Mouse (Mus musculus): ENCODE data around the gene Tinagl1.

The Tinagl1 gene

GRCm38 (mm10) chr4:130175072-130175711 is at the start of gene Tinagl1:
Gene Tinagl1 (minus strand): TSS chr4:130175122.
- DNase-seq = no peak

GRCm38 (mm10) chr4:130224071-130224470 is 49.1 kb upstream of the Tinagl1 start:
- DNase-seq = no peak

DNA sequence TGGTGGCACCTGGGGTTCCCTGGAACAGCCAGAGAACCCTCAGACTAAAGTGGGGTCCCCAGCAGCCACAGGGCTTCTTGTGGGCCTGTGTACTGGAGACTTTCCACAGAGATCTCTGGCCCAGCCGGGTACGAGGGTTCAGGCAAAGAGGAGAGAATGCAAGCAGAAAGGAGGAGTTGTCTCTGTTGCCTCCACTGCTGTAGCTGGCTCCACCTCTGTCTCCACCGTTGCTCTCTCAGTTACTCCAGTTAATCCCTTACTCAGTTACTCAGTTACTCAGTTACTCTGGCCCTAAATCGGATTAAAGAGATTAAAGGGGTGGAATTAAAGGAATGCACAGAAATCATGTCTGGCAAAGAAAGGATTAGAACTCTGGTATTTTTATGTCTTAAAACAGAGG is 47.3 kb upstream of the Tinagl1 start, which contains the start of gene Gm853:
Gene Gm853 (minus strand): TSS at position 223 of the 400 bp plus-strand sequence.
- no peak for DNase-seq

GRCm38 (mm10) chr4:130220176-130220575 is 45.3 kb upstream of the Tinagl1 start:
- no peak for DNase-seq

- no peak for DNase-seq
Measured at GRCm38 (mm10) chr4:130215392-130215791, 40.5 kb upstream of the Tinagl1 start.

- no peak for DNase-seq
Measured at GRCm38 (mm10) chr4:130213857-130214256, 38.9 kb upstream of the Tinagl1 start.

GRCm38 (mm10) chr4:130213197-130213596 is 38.3 kb upstream of the Tinagl1 start:
- DNase-seq = no peak

- DNase-seq = no peak
Measured at GRCm38 (mm10) chr4:130212421-130212820, 37.5 kb upstream of the Tinagl1 start.

DNA sequence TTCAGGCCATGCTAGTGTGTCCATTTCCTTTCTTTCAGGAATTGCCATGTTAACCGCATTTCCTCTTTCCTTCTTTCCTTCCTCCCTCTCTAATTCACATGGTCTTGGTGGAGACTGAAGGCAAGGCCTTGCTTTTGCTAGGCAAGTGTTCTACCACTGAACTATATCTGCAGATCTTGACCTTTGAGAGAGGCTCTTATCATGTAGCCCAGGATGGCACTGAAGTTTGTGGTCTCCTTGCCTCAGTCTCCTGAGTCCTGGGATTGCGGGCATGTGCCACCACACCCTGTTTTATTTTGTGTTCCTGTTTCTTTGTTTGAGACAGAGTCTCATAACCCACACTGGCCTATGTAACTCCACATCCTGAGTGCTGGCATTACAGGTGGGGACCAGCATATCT is 36.9 kb upstream of the Tinagl1 start:
- no peak for DNase-seq

DNA sequence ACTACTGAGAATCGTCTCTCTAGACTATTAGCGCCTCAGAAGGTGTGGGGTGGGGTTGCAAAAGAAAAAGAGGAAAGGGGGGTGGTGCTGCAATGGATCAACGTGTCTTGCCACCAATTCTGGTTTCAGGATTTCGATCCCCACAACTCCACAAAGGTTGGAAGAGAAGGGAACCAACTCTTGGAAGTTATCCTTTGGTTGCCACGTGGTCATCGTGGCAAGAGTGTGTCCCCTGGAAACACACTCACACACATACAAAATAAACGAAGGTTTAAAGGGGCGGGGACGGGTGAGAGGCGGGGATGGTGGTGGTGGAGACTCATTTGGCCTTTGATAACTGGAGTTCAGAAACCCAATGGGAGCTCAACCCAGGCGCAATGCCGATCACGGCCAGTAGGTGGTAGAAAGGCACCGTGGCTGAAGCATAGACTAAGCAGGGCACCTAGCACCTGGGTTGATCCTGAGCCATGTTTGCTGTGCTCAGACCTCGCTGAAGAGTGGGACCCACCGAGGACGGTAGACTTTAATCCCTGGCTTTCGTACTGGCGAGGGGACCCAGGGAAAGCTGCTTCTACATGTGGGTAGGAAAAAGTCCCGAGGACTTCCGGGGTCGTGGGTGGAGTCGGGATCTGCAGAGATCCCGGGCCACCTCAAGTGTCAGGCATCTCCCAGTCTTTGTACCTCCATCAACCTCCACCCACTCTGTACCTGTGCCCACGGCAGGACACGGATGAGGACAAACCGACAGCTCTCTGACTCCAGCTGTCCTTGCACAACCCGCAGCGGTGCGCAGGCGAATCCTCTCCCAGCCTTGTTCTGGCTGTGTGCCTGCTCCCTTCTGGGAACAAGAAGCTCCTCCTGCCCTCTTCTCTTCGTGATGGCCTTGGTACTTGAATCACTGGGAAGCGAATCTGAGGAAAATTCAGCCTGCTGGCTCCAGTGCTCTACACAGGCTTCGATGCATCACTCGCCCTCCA is 24.1 kb upstream of the Tinagl1 start:
- peak; percentile 93 for DNase-seq

GRCm38 (mm10) chr4:130196542-130196941 is 21.6 kb upstream of the Tinagl1 start:
- no peak for DNase-seq

DNA sequence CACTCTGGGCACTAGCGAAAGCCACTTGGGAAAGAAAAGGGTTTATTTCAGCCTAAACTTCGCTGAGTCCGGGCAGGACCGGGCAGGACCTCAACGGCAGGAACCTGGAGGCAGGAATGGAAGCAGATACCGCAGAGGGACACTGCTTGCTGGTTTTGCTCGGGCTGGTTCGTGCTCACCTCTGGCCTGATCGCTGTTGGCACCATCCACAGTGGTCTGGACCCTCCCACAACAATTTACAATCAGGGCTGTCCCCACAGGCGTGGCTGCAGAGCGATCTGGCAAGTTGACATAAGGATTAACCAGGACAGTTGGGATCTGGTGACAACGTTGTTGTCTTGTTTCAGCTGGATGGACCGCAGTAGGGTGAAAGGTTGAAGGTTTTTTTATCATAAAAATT is 21.0 kb upstream of the Tinagl1 start:
- no peak for DNase-seq

DNA sequence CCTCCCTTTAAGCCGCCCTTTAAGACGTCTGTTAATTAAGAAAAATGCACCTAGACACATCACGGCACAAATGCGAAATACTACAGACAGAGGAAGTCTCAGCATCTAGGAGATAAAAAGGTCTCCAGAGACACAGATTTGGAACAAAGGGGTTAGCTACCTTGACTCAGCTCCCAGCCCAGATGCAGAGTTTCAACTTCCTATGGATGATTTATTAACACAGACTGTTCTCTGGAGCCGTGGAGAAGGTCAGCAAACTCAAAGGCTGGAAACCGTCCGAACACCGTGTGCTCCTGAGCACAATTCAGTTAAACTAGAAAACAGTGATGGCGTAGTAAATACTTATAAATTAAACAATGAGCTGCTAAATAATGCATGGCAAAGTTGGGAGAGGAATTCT is 17.3 kb upstream of the Tinagl1 start:
- no peak for DNase-seq

DNA sequence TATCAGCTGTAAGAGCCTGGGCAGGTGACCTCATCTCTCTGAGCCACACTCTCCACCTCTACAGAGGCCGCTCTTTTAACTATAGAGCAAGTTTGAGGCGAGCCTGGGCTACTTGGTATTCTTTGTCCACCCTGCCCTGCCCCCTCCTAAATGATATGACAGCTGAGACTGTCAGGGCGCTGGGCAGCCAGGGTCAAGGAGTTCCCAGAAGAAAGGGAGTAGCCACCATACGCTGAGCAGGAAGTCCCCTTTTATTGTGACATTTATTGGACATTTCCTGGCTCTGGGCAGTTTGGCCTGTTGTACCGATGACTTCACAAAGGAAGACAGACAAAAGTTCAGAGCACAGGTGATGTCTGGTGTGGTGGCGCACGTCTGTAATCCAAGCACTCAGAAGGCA is 14.7 kb upstream of the Tinagl1 start:
- DNase-seq = no peak

GRCm38 (mm10) chr4:130188806-130189297 is 13.9 kb upstream of the Tinagl1 start:
- peak; percentile 80 for DNase-seq

DNA sequence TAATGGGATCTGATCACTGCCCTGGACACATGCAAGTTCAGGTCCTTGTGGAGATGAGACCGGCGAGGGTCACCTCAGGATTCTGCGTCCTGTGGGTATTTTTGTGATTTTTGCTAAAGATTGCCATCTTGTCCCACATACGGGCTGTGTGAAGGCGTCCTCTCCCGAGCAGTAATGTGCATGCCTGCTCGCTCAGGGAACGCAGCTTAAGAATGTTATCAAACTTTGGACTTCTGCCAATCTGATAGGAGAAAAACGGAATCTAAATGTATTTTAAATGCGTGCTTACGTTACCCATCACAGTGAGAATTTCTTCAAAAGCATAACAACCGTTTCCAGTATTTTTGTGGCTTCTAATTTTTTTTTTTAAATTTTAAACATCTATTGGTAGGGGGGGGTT is 12.0 kb upstream of the Tinagl1 start:
- DNase-seq = no peak

DNA sequence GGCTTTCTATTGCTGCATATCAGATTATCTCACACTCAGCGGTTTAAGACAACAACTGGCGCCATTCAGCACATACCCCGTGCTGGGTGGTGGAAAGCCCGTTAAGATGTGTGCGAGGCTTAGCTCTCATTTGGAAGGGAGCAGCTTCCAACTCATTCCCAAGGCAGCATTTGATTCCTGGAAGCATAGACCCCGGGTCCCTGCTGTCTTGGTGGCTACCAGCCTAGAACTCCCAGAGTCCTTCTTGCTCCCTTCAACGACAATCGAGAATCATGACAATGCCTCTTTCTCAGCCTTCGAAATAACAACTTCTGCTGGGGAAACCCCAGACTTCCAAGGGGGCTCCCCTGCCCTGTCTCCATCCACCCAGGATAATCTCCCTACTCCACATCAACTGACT is 11.5 kb upstream of the Tinagl1 start:
- DNase-seq = no peak

- no peak for DNase-seq
Measured at GRCm38 (mm10) chr4:130183879-130184278, 9.0 kb upstream of the Tinagl1 start.

- no peak for DNase-seq
Measured at GRCm38 (mm10) chr4:130183023-130183422, 8.1 kb upstream of the Tinagl1 start.

DNA sequence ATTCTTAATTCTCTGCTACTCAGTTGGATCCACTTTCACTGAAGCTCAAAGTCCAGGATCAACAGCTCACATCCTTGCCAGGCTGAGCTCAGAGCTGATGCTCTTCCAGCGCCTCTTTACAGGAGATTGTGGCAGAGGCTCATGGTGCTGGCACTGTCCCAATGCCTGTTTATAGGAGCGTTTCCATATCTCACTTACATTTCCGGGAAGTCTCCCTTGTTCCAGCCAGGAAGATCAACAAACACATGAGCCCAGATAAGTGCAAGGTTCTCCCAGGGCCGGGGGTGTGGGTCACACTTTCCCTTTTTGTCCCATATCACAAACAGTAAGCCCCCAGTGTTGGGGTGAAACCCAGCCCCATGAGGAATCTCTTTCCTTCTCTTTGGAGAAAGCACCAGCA is 7.0 kb upstream of the Tinagl1 start:
- no peak for DNase-seq

- DNase-seq = no peak
Measured at GRCm38 (mm10) chr4:130180909-130181602, 6.1 kb upstream of the Tinagl1 start.

- DNase-seq = no peak
Measured at GRCm38 (mm10) chr4:130179876-130180275, 5.0 kb upstream of the Tinagl1 start.

GRCm38 (mm10) chr4:130177536-130177935 is 2.6 kb upstream of the Tinagl1 start:
- DNase-seq = no peak
